Comparison of ENCODE assay signal across 8 mouse cellular contexts in the genomic region with DNA sequence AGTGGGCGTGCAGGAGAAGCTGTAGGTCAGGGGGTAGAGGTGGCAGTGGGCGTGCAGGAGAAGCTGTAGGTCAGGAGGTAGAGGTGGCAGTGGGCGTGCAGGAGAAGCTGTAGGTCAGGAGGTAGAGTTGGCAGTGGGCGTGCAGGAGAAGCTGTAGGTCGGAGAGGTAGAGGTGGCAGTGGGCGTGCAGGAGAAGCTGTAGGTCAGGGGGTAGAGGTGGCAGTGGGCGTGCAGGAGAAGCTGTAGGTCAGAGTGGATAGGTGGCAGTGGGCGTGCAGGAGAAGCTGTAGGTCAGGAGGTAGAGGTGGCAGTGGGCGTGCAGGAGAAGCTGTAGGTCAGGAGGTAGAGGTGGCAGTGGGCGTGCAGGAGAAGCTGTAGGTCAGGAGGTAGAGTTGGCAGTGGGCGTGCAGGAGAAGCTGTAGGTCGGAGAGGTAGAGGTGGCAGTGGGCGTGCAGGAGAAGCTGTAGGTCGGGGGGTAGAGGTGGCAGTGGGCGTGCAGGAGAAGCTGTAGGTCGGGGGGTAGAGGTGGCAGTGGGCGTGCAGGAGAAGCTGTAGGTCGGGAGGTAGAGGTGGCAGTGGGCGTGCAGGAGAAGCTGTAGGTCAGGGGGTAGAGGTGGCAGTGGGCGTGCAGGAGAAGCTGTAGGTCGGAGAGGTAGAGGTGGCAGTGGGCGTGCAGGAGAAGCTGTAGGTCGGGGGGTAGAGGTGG. TPM values are rescaled to one million over a fixed set of nuclear protein-coding genes. Genes with fewer than 3 reads are reported as not detected.
DNase-seq lines count a peak whose midpoint lies in the region; ATAC-seq lines count a peak whose summit lies in the region.
"Not testable (repeated sequence)": the region's sequence is repeated elsewhere in the genome, so short reads cannot be mapped to it uniquely, and the experiment has no call there.

No protein-coding gene starts in this region.

- peak; percentile 55 for ATAC-seq in common myeloid progenitor, adult 5-6 weeks (replicated peaks; ENCODE audit: low read depth, poor library complexity, severe bottlenecking)

- DNase-seq in adrenal gland, postnatal 10 days = peak; percentile 57
- DNase-seq in heart, adult 11 months = peak; percentile 98
- DNase-seq in kidney, postnatal 25 days = peak; percentile 43 to 81
- peak; percentile 38 to 86 for DNase-seq in left cerebral cortex, postnatal 10 days (ENCODE audit: extremely low spot score in 1 of 2, low spot score in 2 of 2)
- DNase-seq in monocyte, adult 2 months (ENCODE audit: low read depth in 1 of 2, low spot score in 2 of 2) = peak; percentile 35 to 64
- DNase-seq in spleen, postnatal 36 days (ENCODE audit: low spot score in 2 of 2) = peak; percentile 68 to 72
- peak; percentile 75 to 83 for DNase-seq in urinary bladder, postnatal 36 days (ENCODE audit: low spot score in 2 of 2)

- intact Hi-C loops in left cerebral cortex, postnatal 10 days (cut with DNase I) = not testable (repeated sequence)

RNA-seq across cellular contexts. Expression of gene Tmem125, which starts 3.7 kb away (rescaled TPM):
- total RNA-seq in adrenal gland, postnatal 10 days (2021) = 1 to 10 TPM; 1.3 to 1.6 TPM
- total RNA-seq in common myeloid progenitor, adult 5-6 weeks (2017) = 0.14 TPM in 1 of 2 replicates, not detected in the other
- total RNA-seq in left cerebral cortex, postnatal 10 days (2021) = 1 to 10 TPM; 1.5 to 1.8 TPM

RNA-seq across cellular contexts. Expression of gene 2610528J11Rik, which starts 20.8 kb away (rescaled TPM):
- total RNA-seq in adrenal gland, postnatal 10 days (2021) = 1 to 10 TPM; 2.6 to 4.0 TPM
- not detected in 2 replicates for total RNA-seq in common myeloid progenitor, adult 5-6 weeks (2017)
- total RNA-seq in left cerebral cortex, postnatal 10 days (2021) = not detected

RNA-seq across cellular contexts. Expression of gene Tie1, which starts 57.7 kb away (rescaled TPM):
- total RNA-seq in adrenal gland, postnatal 10 days (2021) = 10 to 100 TPM; 67.3 to 74.7 TPM
- 7.5 and 8.0 TPM in 2 replicates for total RNA-seq in common myeloid progenitor, adult 5-6 weeks (2017)
- 10 to 100 TPM; 13.6 to 13.7 TPM for total RNA-seq in left cerebral cortex, postnatal 10 days (2021)

Comparison
In these comparisons a context has a peak if more than half of its experiments do, and no peak if none do; other contexts are left out.
1. Peak in every context shown above with its lines: DNase-seq and ATAC-seq.